Mouse (Mus musculus): ENCODE results near the gene Apoc3. TPM values are rescaled to one million over a fixed set of nuclear protein-coding genes. Genes with fewer than 3 reads are reported as not detected.
A peak's percentile ranks its signal among the peaks of the same experiment; 100 is the strongest.

Gene Apoc3
- total RNA-seq, 2 experiments from 2014 or later, result 7.9 to 8.0 TPM

DNA sequence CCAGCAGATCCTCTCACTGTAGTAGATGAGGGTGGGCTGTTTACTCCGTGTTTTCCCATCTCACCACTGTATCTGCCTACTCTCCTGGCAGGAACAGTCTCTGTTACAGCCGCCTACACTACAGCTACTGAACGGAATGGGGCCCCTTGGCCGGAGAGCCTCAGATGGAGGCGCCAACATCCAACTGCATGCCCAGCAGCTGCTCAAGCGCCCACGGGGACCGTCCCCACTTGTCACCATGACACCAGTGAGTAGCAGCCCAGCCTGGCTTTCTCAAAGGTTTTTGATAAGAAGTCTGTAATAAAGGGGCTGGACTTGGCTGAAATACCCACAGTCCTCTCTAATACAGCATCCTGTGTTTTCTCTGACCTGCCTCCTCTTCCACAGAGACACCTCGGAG lies 37.0 kb downstream of the Apoc3 start:
- DNase-seq (ENCODE audit: low spot score in 2 of 2), result no peak

DNA sequence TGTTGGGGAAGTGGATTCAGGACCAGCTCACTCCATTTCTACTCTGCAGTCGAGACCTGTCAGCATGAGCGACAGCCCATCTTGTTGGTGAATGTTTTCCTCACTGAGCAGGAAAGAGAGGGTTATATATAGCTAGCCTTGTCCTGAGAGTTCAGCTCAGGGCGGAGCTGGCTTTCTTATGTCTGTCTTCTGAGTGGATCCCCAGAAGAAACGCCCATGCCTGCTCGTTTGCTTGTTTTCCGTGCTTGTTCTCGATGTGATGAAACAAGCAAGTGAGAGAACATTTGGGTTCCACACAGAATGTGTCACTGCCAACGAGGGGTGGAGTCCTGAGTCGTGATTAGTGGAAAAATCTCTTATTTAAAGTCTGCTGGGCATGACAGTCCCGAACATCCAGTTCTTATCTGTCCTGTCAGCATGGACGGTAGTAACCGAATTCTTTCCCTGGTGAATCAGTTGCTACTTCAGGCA lies 38.7 kb downstream of the Apoc3 start:
- DNase-seq (ENCODE audit: low spot score in 2 of 2), result peak in 1 of 2 experiments; percentile 29

DNA sequence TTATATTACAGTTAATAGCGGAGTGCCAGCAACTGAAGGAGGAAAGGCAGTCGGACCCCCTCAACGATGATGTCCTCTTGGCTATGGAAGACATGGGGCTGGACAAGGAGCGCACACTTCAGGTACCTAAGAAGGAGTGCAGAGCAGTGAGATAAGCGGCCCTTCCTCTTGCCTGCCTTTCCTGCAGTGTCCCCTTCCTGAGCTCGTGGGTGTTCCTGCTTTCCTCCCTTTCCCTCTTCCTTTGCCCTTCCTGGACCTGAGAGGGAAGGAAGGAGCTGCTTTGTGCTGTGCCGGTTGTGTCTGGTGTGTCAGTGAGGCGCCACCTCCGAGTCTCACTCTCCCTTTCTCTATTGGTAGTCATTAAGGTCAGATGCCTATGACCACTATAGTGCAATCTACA lies 40.6 kb downstream of the Apoc3 start:
- no peak for DNase-seq (ENCODE audit: low spot score in 2 of 2)

DNA sequence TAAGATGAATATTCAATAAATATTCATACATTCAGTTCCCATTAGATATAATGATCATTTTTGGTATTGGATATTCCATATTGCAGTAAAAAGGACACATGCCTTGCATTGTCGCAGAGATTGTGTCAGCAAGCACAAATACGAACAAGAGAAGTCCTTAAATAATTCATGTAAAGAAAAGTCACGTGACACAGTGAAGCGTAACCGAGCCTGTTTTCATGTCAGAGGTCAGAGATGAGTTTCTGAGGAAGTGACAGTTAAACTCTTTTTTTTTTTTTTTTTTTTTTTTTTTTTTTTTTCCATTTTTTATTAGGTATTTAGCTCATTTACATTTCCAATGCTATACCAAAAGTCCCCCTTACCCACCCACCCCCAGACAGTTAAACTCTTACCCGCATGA lies 42.8 kb downstream of the Apoc3 start:
- DNase-seq (ENCODE audit: low spot score in 2 of 2), result no peak

DNA sequence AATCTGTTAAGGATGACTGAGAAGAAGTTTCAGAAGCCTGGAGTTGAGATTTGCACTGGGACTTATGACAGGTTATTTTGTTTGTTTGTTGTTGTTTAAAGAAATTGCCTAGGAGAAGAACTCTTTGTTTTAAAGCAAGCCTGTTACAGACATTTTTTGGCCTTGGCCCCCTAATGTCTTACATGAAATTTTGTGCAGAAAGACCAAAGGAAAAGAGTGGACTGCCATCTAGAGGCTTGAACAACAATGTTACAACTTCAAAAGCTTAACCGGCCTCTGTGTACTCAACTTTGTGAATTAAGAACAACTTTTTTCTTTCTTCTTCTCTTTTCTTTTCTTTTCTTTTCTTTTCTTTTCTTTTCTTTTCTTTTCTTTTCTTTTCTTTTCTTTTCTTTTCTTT lies 43.8 kb downstream of the Apoc3 start:
- DNase-seq (ENCODE audit: low spot score in 2 of 2), result no peak

DNA sequence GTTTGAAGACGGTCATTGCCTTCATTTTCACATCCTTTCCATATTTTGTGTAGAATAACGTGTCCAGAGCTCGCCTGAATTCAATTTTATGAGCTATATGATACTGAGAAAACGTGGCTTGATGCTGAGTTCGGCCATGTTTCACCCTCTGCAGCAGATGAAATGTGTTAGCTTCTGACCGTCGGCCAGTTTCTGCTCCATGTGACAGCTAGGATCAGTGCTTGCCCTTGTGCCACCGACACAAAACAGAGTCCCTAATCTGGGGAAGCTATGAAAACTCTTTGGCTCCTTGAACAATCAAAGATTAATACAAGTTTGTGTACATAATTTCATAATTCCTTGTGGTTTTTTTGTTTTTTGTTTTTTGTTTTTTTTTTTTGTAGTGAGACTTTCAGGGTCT lies 44.2 kb downstream of the Apoc3 start:
- no peak for DNase-seq (ENCODE audit: low spot score in 2 of 2)

DNA sequence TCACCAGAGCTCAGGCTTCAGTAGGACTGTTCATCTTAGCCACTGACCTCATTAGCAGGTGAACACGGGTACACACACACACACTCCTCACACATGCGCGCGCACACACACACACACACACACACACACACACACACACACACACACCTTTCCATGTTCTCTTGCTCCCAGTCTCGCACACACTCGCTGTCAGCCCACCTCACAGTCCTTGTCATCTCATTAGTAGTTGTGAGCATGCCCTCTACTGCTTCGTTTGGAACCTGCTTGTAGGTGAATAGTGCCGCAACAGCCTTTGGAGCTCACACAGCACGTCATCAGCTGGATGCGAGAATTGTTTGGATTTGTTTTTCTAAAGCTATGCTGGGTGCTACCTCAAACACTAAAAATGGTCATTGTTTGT lies 46.1 kb downstream of the Apoc3 start:
- DNase-seq (ENCODE audit: low spot score in 2 of 2), result no peak

DNA sequence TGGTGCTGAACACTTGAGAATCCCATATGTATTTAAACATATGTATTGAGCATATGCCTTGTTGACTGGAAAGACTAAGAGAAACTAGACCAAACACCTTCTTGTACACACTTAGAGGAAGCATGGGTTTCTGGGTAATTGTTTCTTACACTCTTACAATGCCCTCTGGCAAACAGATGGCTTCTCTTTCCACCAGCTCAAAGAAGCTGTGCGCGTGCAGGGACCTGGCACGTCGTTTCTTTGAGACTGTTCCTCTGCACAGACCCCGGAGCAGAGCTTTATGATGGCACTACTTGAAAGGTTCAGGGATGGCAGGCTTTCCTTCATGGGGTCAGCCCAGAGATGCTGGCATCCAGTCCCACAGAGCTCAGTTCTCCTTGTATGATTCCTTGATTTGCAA lies 46.5 kb downstream of the Apoc3 start:
- no peak for DNase-seq (ENCODE audit: low spot score in 2 of 2)

DNA sequence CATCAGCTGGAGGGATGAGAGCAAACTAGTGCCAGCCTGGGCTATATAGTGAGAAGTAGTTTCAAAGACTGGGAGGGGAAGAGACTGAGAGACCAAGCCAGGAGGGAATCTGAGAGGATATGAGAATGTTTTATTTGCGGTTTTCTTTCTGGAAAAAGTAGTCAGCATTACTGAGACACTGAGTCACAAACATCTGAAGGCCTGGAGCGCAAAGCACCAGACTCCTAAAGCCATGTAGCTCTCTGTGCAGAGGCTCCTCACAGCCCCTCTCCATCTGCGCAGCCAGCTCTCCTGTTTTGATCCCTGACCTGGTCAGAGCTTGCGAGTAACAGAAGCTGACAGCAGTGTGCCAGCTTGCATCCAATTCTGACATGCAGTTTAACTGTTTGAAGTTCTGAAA lies 47.1 kb downstream of the Apoc3 start:
- no peak for DNase-seq (ENCODE audit: low spot score in 2 of 2)

DNA sequence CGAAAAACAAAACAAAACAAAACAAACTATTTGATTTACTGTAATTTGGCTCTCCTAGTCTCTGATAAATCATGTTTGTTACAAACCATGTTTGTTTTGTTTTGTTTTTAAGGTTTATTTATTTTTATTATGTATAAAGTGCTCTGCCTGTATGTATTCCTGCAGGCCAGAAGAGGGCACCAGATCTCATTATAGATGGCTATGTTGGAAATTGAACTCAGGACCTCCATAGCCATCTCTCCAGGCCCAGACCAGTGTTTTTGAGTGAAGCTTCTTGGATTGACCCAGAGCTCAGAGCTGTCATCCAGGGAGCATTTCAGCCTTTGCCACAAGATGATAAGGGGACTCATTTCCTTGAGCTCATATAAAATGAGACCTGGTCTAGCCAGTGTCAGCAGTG lies 49.0 kb downstream of the Apoc3 start:
- no peak for DNase-seq (ENCODE audit: low spot score in 2 of 2)

DNA sequence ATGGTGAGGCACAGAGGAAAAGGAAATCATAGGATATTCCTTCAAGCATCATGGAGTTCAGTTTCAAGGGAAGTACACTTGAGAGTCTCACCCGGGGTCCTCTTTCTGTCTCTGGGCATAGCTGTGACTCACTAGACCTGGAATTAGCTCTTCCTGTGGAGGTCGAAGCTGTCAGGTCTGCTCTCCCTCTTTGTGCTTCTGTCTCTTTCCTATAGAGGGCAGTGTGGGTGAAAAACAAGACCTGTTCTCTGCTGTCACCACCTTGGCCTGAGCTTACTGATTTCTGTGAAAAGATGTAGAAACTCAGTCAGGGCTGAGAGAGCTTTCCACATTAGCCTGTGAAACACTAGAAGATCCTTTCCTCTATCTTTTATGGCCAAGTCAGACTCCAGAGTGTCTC lies 50.2 kb downstream of the Apoc3 start:
- DNase-seq (ENCODE audit: low spot score in 2 of 2), result no peak

DNA sequence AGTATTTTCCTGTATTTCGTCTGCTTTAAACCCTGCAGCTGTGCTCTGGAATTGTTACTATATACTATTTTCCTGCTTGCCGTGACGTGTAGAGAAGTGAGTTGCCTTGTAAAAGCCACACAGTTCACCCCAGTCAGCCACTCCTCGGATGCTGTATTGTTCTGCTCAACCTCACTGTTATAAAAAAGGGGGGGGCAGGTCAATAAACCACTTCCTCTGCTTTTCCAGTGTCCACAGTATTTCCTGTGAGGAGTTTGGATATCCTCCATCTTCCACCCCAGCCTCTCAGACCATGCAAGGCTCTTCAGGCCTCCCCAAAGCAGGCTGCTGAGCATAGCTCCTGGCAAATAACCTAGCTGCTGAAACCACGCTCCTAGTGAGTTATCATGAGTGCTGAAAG lies 50.9 kb downstream of the Apoc3 start:
- no peak for DNase-seq (ENCODE audit: low spot score in 2 of 2)

Other genes starting within 250 kb of the Apoc3 start
- gene Pafah1b2, start 222.9 kb downstream of the Apoc3 start, total RNA-seq (2021), result 100 to 1,000 TPM; 149 to 164 TPM
- 10 to 100 TPM; 63.2 to 88.3 TPM for gene Sik3, start 222.8 kb downstream of the Apoc3 start, total RNA-seq (2021)
- 1 to 10 TPM in 1 of 2 experiments, not detected in 1; 2.6 TPM for gene Apoa1, start 7.1 kb downstream of the Apoc3 start, total RNA-seq (2021)
- under 1 TPM in 1 of 2 experiments, not detected in 1; 0.17 TPM for gene Apoa4, start 5.1 kb upstream of the Apoc3 start, total RNA-seq (2021)
- gene Apoa5, start 33.0 kb upstream of the Apoc3 start, total RNA-seq (2021), result under 1 TPM in 1 of 2 experiments, not detected in 1; 0.36 TPM
- 10 to 100 TPM; 40.2 to 61.8 TPM for gene Zpr1, start 37.4 kb upstream of the Apoc3 start, total RNA-seq (2021)
- 10 to 100 TPM in 1 of 2 experiments, 1 to 10 TPM in 1; 9.6 to 11.1 TPM for gene Bud13, start 47.4 kb upstream of the Apoc3 start, total RNA-seq (2021)
- not detected for gene 4931429L15Rik, start 84.3 kb upstream of the Apoc3 start, total RNA-seq (2021)

Data from adrenal gland, adult 18-20 months (tissue).